Mouse (Mus musculus) midbrain, postnatal 0 days (tissue): Measurements from ENCODE around the gene Gm42906. TPM values are rescaled to one million over a fixed set of nuclear protein-coding genes. Genes with fewer than 3 reads are reported as not detected.

Experiments used
- ATAC-seq: fragments of 200-750 bp; cut with Nextera tagmentation; 2 replicates; pipeline ENCODE4 v1.8.0; 2017; ENCODE audit warnings: moderate number of reproducible peaks, mild to moderate bottlenecking, moderate TSS enrichment, moderate library complexity; ENCODE audit not compliant: low FRiP score
- DNase-seq: peaks from one replicate; pipeline ENCODE4 v3.0.0-alpha.2; 2015; ENCODE audit warnings: low spot score
- H3K27ac ChIP-seq: fragments of 300-500 bp; sonication (generic); 2 replicates; pipeline ENCODE4 v1.5.1; 2014; ENCODE audit warnings: low read depth, mild to moderate bottlenecking, low read length, mixed read lengths
- H3K27me3 ChIP-seq: fragments of 300-500 bp; sonication (generic); 2 replicates; pipeline ENCODE4 v1.6.1; 2014; ENCODE audit warnings: low read length, control low read depth, mixed read lengths; ENCODE audit not compliant: insufficient read depth
- H3K36me3 ChIP-seq: fragments of 300-500 bp; sonication (generic); 2 replicates; pipeline ENCODE4 v1.6.1; 2014; ENCODE audit warnings: low read length, control low read depth, mixed read lengths; ENCODE audit not compliant: insufficient read depth
- H3K4me1 ChIP-seq: fragments of 300-500 bp; sonication (generic); 2 replicates; pipeline ENCODE4 v1.6.1; 2014; ENCODE audit warnings: mild to moderate bottlenecking, control low read depth, antibody characterized with exemption, low read length, mixed read lengths; ENCODE audit not compliant: insufficient read depth
- H3K4me2 ChIP-seq: fragments of 300-500 bp; sonication (generic); 2 replicates; pipeline ENCODE4 v1.6.1; 2014; ENCODE audit warnings: low read depth, mild to moderate bottlenecking, low read length, mixed read lengths; ENCODE audit not compliant: poor library complexity, severe bottlenecking
- H3K4me3 ChIP-seq: fragments of 300-500 bp; sonication (generic); 2 replicates; pipeline ENCODE4 v1.5.1; 2014; ENCODE audit warnings: low read depth, mild to moderate bottlenecking, low read length, moderate library complexity
- H3K9ac ChIP-seq: fragments of 300-500 bp; sonication (generic); replicated peaks from 2 replicates; pipeline ENCODE4 v1.6.1; 2014; ENCODE audit warnings: mild to moderate bottlenecking, low read length, moderate library complexity, mixed read lengths; ENCODE audit not compliant: poor library complexity, severe bottlenecking
- H3K9me3 ChIP-seq: fragments of 300-500 bp; sonication (generic); 2 replicates; pipeline ENCODE4 v1.6.1; 2016; ENCODE audit warnings: low read length, control low read depth
- CTCF ChIP-seq: IDR thresholded peaks from 2 replicates; pipeline ENCODE4 v1.5.1; 2016; ENCODE audit warnings: antibody characterized with exemption, mild to moderate bottlenecking
- WGBS: fragments of 180-500 bp; shearing (Covaris S2); extraction: QIAGEN DNeasy Blood & Tissue Kit; methylation state at CpG from one replicate; pipeline ENCODE4 v1.1.7; 2014; 5-methylcytosine and 5-hydroxymethylcytosine counted together
- polyA plus RNA-seq: library from polyadenylated mRNA; unstranded; fragments of >200 nt; fragmentation: Nextera tagmentation; extraction: Ambion mirVana; gene quantifications from 2 replicates; pipeline ENCODE4 v1.2.1, GENCODE M21; 2015
- total RNA-seq: library from RNA; depleted of rRNA; stranded (reverse); fragments of >200 nt; gene quantifications from 2 replicates; pipeline ENCODE4 v1.2.3, GENCODE M21; 2014

Gene Gm42906
- total and polyA plus RNA-seq, 2 experiments from 2014 or later = not detected

- ATAC-seq = no peak
- 80% methylated on average over 5 of the region's 5 CpGs for WGBS
- Histone ChIP-seq H3K4me1 (no peaks in the 10 kb centered on the region), H3K27me3 (no peaks in the 10 kb centered on the region), H3K36me3 (peaks cover 3% of the 10 kb centered on the region; the same call in 1 of the 2 replicates), H3K4me3 (no peak overlapping the region), H3K27ac (no peak overlapping the region), H3K4me2 (no peak overlapping the region), H3K9ac (no peak overlapping the region), H3K9me3 (no peaks in the 10 kb centered on the region)
- DNase-seq = no peak
- no peak for TF ChIP-seq CTCF
Measured at GRCm38 (mm10) chr5:151066016-151066415, 361.9 kb downstream of the Gm42906 start.

GRCm38 (mm10) chr5:151065228-151065627 lies 362.7 kb downstream of the Gm42906 start:
- Histone ChIP-seq H3K9me3 (no peaks in the 10 kb centered on the region), H3K4me2 (no peak overlapping the region), H3K27ac (no peak overlapping the region), H3K9ac (no peak overlapping the region), H3K4me1 (no peaks in the 10 kb centered on the region), H3K4me3 (no peak overlapping the region), H3K36me3 (peaks cover 3% of the 10 kb centered on the region; the same call in 1 of the 2 replicates), H3K27me3 (no peaks in the 10 kb centered on the region)
- DNase-seq = no peak
- 81% methylated on average over 1 of the region's 1 CpGs for WGBS
- ATAC-seq = no peak
- TF ChIP-seq CTCF = no peak

GRCm38 (mm10) chr5:151061942-151062341 lies 366.0 kb downstream of the Gm42906 start:
- DNase-seq (no peak), ATAC-seq (no peak)
- no peak overlapping the region for H3K27ac ChIP-seq
- peaks cover 3% of the 10 kb centered on the region; the same call in 1 of the 2 replicates for H3K36me3 ChIP-seq
- no peaks in the 10 kb centered on the region for H3K27me3 ChIP-seq
- no peak overlapping the region for H3K9ac ChIP-seq
- H3K9me3 ChIP-seq = no peaks in the 10 kb centered on the region
- no peak overlapping the region for H3K4me3 ChIP-seq
- 98% methylated on average over 2 of the region's 2 CpGs for WGBS
- no peaks in the 10 kb centered on the region for H3K4me1 ChIP-seq
- no peak for TF ChIP-seq CTCF
- H3K4me2 ChIP-seq = no peak overlapping the region

GRCm38 (mm10) chr5:151060476-151060875 lies 367.5 kb downstream of the Gm42906 start:
- DNase-seq = peak; percentile 9
- no peak for TF ChIP-seq CTCF
- Histone ChIP-seq H3K4me1 (no peaks in the 10 kb centered on the region), H3K4me2 (no peak overlapping the region), H3K9ac (no peak overlapping the region), H3K4me3 (no peak overlapping the region), H3K36me3 (peaks cover 3% of the 10 kb centered on the region; the same call in 1 of the 2 replicates), H3K27me3 (no peaks in the 10 kb centered on the region), H3K27ac (no peak overlapping the region), H3K9me3 (no peaks in the 10 kb centered on the region)
- WGBS = 84% methylated on average over 12 of the region's 12 CpGs
- no peak for ATAC-seq

- Histone ChIP-seq H3K9me3 (no peaks in the 10 kb centered on the region), H3K27me3 (no peaks in the 10 kb centered on the region), H3K4me2 (no peak overlapping the region), H3K4me3 (no peak overlapping the region), H3K4me1 (no peaks in the 10 kb centered on the region), H3K27ac (no peak overlapping the region), H3K9ac (no peak overlapping the region), H3K36me3 (peaks cover 3% of the 10 kb centered on the region; the same call in 1 of the 2 replicates)
- TF ChIP-seq CTCF = no peak
- WGBS = 93% methylated on average over 5 of the region's 5 CpGs
- no peak for ATAC-seq
- no peak for DNase-seq
Measured at GRCm38 (mm10) chr5:151059772-151060171, 368.2 kb downstream of the Gm42906 start.

GRCm38 (mm10) chr5:151059352-151059751 lies 368.6 kb downstream of the Gm42906 start:
- no peak overlapping the region for H3K9ac ChIP-seq
- DNase-seq (no peak), ATAC-seq (no peak)
- no peaks in the 10 kb centered on the region for H3K27me3 ChIP-seq
- 92% methylated on average over 10 of the region's 10 CpGs for WGBS
- no peaks in the 10 kb centered on the region for H3K9me3 ChIP-seq
- no peak overlapping the region for H3K27ac ChIP-seq
- no peak overlapping the region for H3K4me3 ChIP-seq
- H3K4me2 ChIP-seq = no peak overlapping the region
- no peaks in the 10 kb centered on the region for H3K4me1 ChIP-seq
- no peak for TF ChIP-seq CTCF
- peaks cover 3% of the 10 kb centered on the region; the same call in 1 of the 2 replicates for H3K36me3 ChIP-seq
